Mouse (Mus musculus) adrenal gland, postnatal 25 days (tissue): ENCODE measurements at regions not wholly inside any gene's neighbourhood (a gene's known extent, or its start where the extent isn't known, plus 50 kb on each side); places are given as distances from the start of the nearest gene placed in this dataset.

Source experiments
- DNase-seq: peaks from one replicate; pipeline ENCODE4 v3.0.0; 2021; ENCODE audit warnings: mixed read lengths

DNA sequence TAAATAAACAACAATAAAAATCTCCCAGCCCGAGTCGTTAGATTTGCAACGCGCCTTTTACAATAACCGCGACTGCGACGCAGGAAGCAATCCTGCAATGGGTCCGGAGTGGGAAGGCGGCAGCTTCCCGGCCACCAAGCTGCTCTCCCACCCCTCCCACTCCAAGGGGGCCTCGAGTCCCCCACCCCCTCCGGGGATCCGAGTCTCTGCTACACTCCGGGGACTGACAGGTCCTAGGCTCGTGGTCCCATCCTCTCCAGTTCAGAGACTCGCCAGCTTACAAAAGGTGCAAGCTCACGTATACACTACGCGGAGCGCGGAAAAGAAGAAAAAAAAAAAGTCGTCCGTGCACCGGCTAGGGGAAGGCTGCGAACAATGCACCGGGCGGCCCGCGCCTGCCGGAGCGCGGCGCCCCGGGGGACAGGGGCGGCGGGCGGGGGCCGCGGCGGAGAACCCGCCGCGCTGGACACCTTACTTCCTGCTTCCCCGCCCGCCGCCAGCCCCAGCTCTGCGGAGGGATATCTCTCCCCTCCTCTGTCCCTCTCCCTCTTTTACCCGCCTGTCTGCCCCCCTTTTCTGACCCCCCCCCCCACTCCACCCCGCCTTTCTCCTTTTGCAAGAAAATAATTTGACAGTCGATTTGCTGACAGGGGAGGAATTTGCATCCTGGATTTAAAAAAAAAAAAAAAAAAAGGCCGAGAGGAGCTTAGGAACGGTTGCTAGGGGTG, 130.0 kb upstream of the Ubr2 start:
- DNase-seq, result peak; percentile 73

DNA sequence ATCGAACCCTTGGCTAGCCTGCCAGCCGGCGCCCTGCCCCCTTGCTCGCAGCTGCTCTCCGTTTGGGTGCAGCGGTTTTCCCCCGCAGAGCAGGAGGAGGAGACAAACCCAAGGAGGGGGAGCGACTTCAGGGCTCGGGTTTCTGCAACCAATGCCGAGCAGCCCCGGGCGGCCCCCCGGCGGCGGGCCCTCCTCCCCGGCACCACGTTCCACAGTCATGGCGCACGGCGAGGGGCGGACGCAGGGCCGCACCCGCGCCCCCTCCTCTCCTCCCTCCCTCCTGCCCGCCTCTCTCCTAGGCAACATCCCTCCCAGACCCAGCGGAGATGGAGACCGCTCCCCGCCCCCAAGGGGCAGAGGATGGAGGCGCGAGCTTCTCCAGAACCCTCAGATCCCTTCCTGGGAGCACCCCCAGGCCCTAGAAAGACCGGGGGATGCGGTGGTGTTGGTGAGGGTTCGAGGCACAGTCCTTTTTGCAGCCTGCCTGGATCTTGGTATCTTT, 129.4 kb upstream of the Ubr2 start:
- peak; percentile 94 for DNase-seq

GRCm38 (mm10) chr17:47139171-47139617, 128.8 kb upstream of the Ubr2 start:
- no peak for DNase-seq

- no peak for DNase-seq
Measured at GRCm38 (mm10) chr17:47138174-47138573, 127.8 kb upstream of the Ubr2 start.

DNA sequence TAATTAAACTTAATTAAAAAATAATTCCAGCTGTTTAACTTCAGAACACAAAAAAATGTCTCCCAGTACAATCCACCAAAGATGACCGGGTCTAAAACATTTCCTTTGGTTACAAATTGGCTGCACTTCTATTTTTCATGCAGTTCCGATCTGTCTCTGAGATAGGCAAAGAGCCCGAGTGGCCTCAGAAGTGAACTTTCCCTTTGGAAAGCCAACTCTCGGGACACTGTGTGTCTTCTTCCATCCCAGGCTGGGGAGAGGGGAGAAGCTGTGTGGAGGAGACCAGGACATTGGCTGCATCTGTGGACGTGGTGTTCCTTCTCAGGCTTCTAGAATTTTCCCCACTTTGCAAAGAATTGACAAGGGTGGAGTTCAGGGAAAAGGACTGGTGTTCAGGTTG, 125.0 kb upstream of the Ubr2 start:
- DNase-seq, result no peak

- DNase-seq, result no peak
Measured at GRCm38 (mm10) chr17:47133785-47134184, 123.4 kb upstream of the Ubr2 start.

GRCm38 (mm10) chr17:47127571-47127970, 117.2 kb upstream of the Ubr2 start:
- peak; percentile 67 for DNase-seq

- no peak for DNase-seq
Measured at GRCm38 (mm10) chr17:47123576-47123975, 113.2 kb upstream of the Ubr2 start.

DNA sequence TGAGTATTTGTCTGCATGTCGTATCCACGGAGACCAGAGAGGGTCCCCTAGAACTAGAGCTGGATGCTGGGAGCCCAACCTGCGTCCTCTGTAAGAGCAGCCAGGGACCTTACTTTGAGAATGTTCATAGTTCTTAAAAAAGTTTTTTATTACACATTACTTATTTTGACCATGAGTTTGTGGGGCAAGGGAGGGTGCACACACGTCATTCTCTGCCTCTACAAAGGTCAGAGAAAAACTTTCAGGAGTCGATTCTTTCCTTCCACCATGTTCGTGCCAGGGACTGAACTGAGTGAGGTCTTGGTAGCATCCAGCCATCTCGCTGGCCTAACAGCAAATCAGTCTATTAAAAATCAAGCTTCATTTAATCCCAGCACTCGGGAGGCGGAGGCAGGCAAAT, 111.9 kb upstream of the Ubr2 start:
- DNase-seq, result no peak

DNA sequence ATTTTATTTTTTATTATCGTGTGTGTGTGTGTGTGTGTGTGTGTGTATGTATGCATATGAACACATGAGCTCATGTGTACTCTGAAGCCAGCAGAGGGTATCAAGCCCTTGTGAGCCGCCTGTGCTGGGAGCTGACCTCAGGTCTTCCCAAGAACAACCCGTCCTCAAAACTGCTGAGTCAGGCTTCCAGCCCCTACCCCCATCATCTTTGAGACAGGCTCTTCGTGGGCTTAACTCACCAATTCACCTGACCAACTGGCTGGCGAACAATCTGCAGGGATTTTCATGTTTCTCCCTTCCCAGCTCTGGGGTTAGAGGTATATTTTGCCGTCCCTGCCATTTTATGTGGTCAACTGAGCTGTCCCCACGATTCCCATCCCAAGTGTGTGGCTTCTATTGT, 107.7 kb upstream of the Ubr2 start:
- no peak for DNase-seq

DNA sequence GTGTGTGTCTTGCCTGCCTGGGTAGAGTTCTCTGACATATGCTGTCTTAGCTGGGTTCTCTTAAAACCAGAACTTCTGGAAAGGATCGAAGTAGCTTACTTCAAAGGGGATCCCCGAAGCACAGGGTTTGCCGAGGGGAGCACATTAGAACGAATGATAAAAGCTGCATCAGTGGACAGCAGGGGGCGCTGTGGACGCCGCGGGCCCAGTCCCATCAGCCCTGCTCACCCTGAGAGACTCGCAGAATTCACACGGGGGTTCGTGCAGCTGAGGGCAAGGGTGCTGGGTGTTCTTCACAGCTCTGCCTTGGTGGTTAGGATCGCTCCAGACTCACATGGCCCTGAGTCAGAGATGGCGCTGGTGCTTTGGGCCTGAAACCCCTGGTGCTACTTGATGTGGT, 105.4 kb upstream of the Ubr2 start:
- DNase-seq, result peak; percentile 65

- peak; percentile 45 for DNase-seq
Measured at GRCm38 (mm10) chr17:47115141-47115540, 104.8 kb upstream of the Ubr2 start.

- peak; percentile 48 for DNase-seq
Measured at GRCm38 (mm10) chr17:47114736-47115135, 104.4 kb upstream of the Ubr2 start.

- DNase-seq, result no peak
Measured at GRCm38 (mm10) chr17:47112556-47113225, 102.3 kb upstream of the Ubr2 start.

DNA sequence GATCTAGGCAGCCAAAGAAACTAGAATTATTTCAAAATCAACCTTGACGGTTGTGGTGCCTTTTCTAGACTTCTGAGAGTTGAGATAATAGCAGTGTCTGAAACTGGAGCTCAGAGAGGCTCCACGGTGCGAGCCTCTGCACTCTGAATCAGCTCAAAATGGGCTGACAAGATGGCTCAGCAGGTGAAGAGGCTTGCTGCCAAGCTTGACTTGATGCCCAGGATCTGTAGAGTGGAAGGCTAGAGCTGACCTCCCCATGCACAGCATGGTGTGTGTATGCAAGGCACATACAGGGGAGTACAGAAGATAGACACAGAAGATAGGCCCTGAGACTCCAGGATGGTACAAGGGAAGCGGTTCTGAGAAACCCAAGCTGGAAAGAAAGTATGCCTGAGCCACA, 100.5 kb upstream of the Ubr2 start:
- DNase-seq, result no peak

DNA sequence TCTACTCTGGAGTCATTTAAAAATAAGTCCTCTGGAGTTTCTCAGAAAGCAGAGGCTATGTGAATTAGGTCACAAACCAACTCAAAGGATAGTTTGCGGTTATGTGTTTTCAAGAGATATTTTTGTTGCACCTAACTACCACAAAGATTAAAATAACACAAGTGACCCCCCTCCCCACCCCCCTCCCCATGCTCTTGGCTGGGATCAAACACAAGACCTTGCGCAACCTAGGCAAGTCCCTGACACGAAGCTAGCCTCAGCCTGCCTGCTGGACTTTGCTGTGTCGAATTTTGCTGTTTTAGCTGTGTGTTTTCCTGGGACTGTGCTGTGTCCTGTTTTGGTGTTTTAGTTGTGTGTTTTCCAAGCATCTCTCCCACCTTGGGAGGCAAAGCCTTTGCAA, 94.0 kb upstream of the Ubr2 start:
- no peak for DNase-seq

- no peak for DNase-seq
Measured at GRCm38 (mm10) chr17:47095191-47095590, 84.8 kb upstream of the Ubr2 start.

DNA sequence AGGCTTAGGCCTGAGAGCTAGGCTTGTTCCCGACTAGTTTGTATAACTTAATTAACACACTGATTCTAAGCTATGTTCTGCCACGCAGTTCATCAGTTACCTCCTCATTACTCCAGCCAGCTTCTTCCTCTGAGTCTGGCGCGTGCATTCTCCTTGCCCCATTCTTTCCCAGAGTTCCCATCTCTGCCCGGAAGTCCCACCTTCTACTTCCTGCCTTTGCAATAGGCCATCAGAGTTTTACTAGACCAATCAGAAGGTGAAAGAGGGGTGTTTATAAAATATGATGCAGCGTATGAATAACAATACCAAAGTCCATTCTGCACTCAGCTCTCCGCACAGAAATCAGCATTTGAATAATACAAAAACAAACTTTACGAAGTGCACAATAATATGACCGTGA, 81.7 kb upstream of the Ubr2 start:
- DNase-seq, result no peak

DNA sequence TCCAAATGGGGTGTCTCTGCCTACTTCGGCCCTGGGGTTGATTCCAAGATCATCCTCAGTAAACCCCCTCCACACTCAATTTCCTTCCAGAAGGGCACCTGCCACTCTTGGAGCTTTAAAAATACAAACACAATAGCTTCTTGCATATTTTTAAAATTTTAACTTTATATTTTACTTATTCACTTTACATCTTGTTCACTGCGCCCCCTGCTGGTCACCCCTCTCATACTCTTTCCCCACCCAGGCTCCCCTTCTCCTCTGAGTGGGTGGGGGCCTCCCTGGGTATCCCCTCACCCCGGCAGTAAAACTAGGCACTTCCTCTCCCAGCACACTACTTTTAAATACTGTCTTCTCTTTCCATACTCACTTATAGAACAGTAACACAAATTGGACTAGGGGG, 79.4 kb upstream of the Ubr2 start:
- DNase-seq, result peak; percentile 21

DNA sequence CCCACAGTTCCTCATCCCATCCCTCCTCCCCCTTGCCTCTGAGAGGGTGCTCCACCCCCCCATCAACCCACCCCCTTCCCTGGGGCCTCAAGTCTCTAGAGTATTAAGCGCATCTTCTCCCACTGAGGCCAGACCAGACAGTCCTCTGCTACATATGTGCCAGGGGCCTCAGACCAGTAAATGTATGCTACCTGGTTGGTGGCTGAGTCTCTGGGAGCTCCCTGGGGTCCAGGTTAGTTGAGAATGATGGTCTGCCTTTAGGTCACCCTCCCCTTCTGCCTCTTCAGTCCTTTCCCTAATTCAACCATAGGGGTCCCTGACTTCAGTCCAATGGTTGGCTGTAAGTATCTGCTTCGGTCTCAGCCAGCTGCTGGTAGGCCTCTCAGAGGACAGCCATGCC, 58.9 kb upstream of the Ubr2 start:
- DNase-seq, result no peak

DNA sequence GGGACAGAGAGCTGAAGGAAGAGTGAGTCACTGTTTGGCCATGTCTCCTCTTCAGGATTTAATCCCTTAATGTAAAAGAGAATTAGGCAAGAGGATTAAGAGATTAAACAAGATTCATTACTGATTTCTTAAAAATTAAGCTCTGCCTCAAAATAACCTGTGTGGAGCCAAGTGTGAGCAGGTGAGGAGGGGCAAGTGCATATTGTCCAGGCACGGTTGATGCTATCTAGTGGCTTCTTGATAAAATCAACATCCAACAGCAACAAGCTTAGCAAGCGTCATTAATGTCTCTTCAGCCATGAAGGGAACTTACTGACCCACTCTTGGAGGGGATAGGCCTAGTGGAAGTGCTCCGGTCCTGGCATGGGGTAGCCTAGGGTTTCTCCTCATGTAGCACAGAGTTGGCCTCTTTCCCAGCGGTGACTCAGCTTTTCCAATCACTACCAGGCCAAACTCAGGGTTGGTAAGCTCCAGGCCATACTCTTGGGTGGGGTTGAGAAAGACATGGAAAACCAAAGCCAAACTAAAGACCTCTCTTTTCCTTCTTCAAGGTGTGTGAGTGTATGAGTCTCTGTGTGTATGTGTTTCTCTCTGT, 55.0 kb upstream of the Ubr2 start:
- peak; percentile 81 for DNase-seq

- peak; percentile 76 for DNase-seq
Measured at GRCm38 (mm10) chr17:47064592-47065306, 54.4 kb upstream of the Ubr2 start.

DNA sequence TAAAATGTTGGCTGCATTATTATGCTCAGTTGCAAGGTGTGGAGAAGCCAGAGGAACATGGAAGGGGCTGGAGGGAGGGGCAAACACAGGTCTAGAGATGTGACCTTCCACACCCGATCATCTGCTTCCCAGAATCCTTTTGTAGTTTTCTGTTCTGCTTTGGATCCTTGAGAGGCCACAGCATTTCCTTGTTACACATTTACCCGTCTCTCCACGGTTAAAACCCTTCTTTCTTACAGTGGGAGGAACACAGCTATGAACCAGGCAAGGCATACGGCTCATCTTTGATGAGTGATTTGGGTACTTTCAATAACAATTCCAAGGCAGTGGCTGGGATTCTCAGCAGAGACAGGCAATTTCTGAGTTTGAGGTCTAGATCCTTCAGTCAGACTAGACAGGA, 53.6 kb upstream of the Ubr2 start:
- no peak for DNase-seq
